Mouse (Mus musculus): Measurements from ENCODE around the gene Ndufaf7.

Gene Ndufaf7

DNA sequence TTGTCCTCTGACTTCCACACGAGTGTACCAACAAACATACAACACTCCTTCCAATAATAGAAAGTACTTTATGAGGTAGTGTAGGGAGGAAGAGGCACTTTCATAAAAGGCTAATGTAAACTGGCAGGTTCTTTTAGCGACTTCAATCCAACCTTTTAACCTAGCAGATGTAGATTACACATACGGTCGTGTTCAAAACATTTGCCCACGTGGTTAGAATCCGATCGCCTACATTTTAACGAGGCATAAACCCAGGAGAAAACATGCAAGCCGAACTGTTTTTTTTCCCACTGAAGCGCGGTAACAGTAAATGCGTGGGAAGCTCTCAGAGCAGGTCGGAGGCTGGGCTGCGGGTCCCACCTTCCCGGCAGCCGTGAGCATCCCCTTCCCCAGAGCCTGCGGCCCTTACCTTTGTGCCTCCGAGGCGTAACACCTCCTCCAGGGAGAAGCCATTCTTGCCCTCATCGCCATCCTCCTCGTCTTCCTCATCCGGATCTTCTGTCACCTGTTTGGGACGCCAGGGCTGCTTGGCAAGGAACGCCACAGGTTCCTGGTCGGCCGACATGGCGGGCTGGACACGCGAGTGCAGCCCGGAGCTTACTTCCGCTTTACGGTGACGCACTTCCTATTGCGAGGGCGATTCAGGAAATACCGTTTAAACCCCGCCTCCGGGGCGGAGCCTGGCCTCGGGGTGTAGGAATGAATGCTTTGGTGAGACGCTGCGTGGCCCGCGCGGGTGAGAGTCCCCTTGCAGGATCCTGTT is at the start of gene Ndufaf7, which contains the start of gene Cebpz:
Ndufaf7 (plus strand) TSS at position 671 of the 763 bp plus-strand sequence.
Cebpz (minus strand) TSS at position 601 of the 763 bp plus-strand sequence.
- DNase-seq (ENCODE audit: low read depth in 1 of 2, low spot score in 2 of 2): peak; percentile 93 to 97

DNA sequence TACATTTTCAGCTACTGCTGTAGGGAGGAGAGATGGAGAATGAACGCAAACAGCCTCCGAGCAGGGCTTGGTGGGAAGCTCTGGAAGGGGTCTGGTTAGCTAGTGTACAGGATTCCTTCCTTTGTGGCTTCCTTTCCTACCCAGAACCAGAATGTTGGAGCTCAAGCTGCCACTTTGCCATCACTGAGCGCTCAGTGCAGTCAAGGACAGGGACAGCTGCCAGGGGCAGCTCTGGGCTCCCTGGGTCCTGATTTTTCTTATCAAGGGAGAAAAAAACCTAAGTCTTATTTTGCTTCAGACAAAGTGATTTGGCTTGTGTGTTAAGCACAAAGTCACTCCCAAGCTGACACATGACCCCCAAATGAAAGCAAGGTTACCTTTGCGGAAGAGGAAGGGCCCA is 48.4 kb upstream of the Ndufaf7 start:
- DNase-seq (ENCODE audit: low read depth in 1 of 2, low spot score in 2 of 2): no peak

DNA sequence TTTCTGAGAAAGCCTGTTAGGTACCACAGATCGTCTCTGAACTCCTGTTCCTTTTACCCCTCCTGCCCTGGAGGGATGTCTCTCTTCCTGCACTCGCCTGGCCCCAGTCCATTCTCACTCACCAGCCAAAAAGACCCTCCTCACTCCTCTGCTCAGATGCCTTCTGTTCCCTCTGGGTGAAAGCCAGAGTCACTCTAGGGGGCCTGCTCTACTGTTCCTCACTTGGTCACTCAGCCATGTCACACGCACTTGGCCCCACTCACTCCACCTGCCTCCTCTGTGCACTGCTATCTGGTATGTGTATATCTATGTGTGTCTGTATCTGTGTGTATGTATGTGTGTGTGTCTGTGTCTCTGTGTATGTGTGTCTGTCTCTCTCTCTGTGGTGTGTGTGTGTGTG is 47.8 kb upstream of the Ndufaf7 start:
- DNase-seq (ENCODE audit: low read depth in 1 of 2, low spot score in 2 of 2): no peak

DNA sequence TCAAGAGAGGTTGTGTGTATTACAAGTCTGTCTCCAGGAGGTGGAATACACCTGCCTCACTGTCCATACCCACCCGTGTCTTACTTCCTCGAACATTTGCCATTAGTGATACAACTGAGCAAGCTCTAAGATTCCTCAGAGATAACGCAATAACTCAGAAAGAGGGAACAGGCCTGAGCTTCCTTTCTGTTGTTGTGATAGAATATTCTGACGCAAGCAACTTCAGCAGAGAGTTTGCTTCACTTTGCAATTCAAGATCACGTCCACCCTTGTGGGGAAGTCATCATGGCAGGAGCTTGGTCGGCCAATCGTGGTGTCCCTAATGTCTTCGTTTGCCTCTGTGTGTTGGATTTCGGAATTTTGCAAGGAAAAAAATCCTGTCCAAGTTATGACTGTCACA is 45.9 kb upstream of the Ndufaf7 start:
- peak in 1 of 2 experiments; percentile 11 for DNase-seq (ENCODE audit: low read depth in 1 of 2, low spot score in 2 of 2)

DNA sequence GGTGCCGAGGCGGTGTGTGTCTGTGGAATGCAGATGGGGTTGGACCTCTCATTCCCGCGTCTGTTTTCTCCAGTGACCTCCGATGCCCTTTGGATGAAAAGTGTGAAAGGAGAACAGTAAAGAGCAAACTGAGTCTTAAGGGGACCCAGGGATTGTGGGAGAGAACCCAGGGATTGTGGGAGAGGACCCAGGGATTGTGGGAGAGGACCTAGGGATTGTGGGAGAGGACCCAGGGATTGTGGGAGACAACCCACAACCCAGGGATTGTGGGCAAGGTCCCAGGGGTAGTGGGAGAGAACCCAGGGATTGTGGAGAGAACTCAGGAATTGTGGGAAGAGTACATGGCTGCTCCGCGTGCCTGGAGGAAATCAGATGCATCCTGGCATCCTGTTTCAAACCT is 41.9 kb upstream of the Ndufaf7 start:
- no peak for DNase-seq (ENCODE audit: low read depth in 1 of 2, low spot score in 2 of 2)

DNA sequence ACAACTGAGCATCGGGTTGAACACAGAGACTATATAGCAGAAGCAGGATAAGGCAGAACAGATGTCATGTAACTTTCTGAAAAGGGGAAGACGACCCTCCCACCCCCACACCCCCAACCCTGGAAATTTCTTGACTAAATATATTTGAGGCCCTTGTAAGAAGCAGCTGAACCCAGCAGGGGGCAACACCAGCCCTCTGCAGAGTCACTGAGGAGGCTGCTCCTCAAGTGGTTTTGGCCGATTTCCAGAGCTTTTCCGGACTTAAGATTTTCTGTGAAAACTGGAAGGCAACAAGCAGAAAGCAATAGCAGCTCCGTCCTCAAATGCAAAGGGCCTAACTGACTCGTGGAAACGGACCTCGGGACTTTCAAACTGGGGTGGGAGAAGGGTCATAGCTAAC is 41.5 kb upstream of the Ndufaf7 start:
- no peak for DNase-seq (ENCODE audit: low read depth in 1 of 2, low spot score in 2 of 2)

DNA sequence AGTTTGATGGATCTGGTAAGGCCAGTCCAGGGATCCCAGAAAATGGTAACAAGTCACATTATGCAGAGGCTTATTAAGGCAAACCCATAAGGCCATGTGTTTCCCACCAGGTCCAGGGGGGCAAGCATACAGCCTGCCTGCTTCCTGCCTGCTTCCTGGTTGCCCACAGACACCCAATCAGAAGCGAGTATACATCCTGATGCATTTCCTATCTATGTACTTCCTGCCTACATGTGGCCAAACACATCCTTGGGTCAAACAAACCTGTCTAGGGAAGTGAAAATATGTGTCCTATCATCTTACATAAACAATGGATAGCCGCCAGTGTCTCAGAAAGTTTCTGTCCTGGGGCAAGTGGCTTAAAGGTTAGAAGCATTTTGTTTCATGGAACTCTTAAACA is 33.8 kb upstream of the Ndufaf7 start:
- no peak for DNase-seq (ENCODE audit: low read depth in 1 of 2, low spot score in 2 of 2)

DNA sequence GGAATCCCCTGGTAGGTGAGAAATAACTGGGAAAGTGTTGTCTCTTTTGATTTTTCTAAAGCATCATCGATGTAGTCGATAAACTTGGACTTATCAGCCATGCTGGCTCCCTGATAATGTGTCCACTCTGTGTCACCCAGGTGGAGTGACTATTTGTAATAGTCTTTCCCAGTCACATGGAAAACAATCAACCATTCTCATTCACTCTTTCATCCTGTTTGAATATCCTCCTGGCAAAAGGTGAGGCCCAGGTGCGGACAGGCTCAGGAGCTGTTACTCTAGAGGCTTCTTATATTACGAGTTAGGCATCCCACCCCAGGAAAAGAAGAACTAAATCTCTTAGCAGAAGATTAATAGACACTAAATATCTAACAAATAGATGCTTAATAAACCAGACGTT is 30.0 kb upstream of the Ndufaf7 start, which contains the start of gene Sult6b1:
Sult6b1 (minus strand) TSS at position 101 of the 400 bp plus-strand sequence.
- no peak for DNase-seq (ENCODE audit: low read depth in 1 of 2, low spot score in 2 of 2)

DNA sequence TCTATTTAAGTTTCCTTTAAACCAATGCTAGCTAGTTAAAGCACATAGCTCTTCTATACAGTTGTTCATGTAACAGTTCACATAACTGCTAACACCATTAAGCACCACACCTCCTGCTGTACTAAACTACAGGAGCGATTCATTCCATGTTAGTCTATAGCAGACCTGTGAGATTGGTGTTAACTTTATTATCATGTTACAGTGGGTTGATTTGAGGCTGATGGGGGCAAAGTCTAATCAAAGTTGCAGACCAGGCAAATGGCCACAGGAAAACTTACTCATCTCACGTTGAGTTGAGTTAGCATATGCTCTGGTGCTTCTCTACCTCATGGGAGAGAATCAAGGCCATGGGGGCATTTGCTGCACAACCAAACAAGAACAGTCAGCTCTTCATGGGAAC is 27.6 kb upstream of the Ndufaf7 start:
- DNase-seq (ENCODE audit: low read depth in 1 of 2, low spot score in 2 of 2): no peak

DNA sequence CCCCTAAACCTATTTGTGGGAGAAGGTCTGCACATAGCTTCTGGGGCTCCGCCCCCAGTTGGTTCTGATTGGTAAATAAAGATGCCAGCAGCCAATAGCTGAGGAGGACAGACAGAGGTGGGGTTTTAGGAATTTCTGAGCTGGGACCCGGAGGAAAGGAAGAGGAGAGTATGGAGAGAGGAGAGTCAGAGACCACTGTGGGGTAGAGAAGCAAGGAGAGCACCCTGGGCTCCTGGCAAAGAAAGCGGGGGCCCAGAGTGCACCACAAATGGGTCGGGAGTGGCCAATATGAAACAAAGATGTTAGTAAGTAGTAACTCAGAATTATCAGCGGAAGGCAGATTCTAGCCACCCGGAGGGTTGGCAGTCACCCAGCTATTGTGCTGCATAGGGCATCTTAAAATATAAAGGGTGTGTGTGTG is 24.1 kb upstream of the Ndufaf7 start:
- no peak for DNase-seq (ENCODE audit: low read depth in 1 of 2, low spot score in 2 of 2)

DNA sequence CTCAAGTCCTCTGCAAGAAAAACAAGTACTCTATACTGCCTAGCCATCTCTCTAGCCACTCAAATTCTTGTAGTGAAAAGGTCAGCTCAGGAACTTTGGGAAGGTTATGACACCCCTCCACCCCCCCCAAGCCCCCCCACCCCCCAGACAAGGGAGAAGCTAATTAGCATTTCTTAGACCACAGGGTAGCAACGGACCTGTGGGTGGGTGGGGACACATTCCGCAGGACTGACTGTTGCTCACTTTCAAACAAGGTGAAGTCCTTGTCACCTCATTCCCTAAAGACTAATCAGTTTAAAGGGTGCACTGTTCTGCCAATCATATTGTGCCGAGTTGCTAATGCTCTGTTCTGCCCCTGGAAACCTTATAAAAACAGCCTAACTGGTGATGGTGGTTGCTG is 23.0 kb upstream of the Ndufaf7 start:
- no peak for DNase-seq (ENCODE audit: low read depth in 1 of 2, low spot score in 2 of 2)

DNA sequence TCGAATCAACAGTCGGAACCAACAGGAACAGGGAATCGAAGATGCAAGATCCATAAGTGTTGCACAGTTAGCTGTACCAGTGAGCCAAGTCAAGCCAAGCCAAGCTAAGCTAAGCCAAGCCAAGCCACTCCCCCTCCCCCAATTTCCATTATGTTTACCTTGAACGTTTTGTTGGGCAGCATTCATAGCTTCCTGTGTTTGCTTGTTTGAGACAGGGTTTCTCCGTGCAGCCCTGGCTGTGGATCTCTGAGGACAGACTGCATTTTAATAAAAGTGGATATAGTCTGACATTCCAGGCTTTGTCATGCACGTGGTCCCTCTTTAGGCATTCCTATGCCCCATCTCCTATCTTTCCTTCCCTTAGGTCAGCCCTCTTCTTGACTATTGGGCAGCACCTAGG is 21.2 kb upstream of the Ndufaf7 start:
- DNase-seq (ENCODE audit: low read depth in 1 of 2, low spot score in 2 of 2): no peak

DNA sequence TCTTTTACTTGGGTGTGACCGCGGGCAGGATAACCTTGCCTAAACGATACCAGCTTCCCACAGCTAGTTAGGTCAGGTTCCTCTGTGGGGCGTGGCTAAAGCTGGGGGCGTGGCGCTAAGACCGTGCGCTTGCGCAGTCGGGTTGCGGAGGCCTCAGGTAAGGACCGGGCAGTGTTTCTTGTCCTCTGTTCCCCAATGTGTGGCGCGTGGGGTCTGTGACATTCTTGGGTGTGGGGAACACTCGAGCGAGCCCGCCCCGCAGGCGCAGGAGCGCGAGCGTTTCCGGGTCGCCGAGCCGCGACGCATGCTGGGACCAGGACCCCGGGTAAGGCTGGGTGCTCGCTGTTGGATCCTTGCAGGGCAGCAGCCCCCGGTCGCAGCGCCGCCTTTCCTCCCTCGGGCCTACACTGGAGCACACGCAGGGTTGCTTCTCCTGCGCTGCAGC is 20.5 kb upstream of the Ndufaf7 start, which contains the start of gene Cebpzos:
Cebpzos (plus strand) TSS at position 132 of the 445 bp plus-strand sequence.
- peak; percentile 53 to 70 for DNase-seq (ENCODE audit: low read depth in 1 of 2, low spot score in 2 of 2)

DNA sequence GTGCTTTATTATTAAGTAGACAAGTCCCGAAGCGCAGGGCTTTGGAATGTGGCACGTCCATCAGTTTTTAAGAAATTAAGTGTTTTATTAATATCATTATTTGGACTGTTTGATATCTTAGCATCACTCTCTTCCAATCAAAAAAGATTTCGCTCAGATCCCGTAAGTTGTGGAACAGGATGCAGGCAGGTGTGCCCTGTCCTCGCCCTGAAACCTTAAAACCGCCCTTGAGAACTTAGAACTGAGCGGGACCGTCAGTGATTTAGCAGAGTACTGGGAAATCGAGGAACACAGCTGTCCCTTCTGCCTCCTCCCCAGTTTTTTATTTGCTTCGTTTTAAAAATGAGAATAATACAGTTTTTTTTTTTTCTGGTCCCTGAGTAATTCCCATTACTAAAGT is 20.0 kb upstream of the Ndufaf7 start:
- no peak for DNase-seq (ENCODE audit: low read depth in 1 of 2, low spot score in 2 of 2)

DNA sequence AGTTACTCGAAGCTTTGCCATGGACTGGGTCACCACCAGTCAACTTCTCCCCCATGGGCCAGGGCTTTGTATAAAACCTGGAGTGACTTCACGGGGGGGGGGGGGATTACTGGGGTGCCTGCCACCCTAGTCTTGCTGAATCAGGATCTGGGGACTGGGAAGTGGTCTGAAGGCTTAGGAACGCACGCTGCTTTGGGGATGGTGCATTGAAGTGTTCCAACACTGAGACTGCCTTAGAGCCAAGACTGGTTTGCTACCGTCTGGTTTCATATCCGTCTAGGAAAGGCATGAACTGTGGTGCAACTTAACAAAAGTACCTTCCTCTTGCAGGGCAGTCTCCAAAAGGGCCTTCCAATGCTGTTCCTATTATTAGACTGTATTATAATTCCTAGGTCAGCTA is 19.2 kb upstream of the Ndufaf7 start:
- DNase-seq (ENCODE audit: low read depth in 1 of 2, low spot score in 2 of 2): no peak

DNA sequence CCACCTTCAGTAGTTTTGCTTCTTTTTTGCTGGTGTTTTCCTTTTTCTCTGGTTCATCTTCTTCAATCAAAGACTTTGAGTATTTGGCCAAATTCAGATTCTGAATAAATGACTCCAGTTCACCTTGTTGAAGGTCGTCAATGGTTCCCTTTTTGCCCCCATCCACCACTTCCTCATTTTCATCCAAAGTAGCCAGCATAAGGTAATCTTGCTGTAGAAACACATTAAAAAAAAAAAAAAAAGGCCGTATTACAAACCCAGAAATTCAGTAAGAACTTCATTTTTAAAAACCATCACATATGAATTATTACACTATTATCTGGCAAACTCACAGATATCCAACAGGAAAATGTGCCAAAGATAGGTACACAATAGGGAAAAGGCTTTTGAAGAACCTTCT is 1.1 kb upstream of the Ndufaf7 start:
- DNase-seq (ENCODE audit: low read depth in 1 of 2, low spot score in 2 of 2): no peak

DNA sequence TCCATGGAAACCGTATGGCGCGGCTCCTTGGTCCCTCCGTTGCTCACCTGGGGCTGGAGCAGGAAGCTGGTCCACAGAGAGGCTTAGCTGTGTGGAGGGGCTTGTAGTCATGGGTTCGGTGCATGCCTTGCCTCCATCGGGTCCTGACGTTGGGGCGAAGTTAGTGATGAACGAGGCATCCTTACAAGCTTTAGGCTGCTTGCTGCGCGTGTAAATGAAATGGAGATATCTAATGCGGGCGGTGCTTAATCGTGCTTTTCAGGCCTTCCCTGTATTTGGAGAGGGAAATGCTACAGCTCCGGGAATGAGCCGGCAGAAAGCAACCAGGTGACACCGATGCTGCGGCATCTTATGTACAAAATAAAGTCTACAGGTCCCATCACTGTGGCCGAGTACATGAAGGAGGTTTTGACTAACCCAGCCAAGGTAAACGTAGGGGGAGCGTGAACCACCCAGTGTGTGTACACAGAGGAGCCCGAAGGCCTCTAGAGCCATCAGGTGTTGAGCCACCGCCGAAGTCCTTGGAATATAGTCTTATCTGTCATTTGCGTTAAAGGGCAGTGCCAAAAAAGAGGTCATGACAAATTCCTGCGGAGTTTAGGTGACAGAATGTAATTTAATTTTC is 405 bp downstream of the Ndufaf7 start:
- no peak for DNase-seq (ENCODE audit: low read depth in 1 of 2, low spot score in 2 of 2)

DNA sequence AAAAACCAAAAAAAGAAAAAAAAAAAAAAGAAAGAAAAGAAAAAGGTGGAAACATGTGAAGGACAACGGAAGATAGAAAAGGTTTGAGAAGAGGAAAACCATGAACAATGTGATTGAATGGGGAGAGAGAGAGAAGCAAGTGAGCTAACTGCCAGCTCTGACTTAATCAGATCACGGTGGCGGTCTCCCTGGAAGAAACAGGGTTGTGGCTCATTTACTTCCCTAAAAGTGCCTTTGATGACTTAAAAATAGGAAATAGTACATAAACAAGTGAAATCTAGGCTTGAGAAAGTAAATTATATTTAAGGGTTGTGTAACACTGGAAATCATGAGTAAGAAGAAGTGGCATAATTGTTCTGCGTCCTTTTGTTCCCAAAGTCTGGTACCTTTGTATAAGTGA is 2.0 kb downstream of the Ndufaf7 start:
- peak; percentile 23 to 34 for DNase-seq (ENCODE audit: low read depth in 1 of 2, low spot score in 2 of 2)

DNA sequence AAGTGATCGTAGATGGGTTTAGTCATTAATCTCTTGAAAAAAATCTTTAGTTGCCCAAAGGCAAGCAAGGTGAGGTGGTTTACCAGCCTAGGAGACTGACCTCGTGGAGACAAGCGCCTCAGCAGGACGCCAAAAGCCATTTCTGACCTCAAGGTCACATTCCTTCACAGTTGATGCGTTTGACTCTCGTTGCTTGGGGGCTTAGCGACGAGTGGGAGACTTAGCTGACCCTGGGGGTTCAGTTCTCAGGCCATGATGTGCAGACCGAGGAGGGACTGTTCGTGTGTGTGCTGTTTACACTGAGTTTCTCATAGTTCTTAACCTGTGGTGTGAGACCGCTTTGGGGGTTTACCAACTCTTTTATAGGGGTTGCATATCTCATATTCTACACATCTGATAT is 5.6 kb downstream of the Ndufaf7 start:
- no peak for DNase-seq (ENCODE audit: low read depth in 1 of 2, low spot score in 2 of 2)

DNA sequence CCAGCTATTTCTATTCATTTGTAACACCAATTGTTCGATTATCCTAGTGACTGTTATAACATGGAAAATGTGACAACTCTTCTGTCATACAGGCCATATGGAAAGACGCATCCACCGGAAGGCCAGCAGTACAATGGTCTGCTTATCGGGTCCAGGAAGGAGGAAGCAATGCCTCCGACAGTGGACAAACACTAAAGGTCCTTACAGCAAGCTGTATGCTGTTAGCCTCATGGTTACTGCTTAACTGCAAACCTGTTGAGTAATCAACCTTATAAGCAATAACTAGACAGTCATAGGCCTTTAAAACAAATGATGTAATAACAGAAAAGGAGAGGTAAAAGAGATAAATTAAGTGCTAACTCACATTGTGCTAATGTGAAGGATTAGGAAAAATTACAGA is 14.3 kb downstream of the Ndufaf7 start:
- DNase-seq (ENCODE audit: low read depth in 1 of 2, low spot score in 2 of 2): no peak

DNA sequence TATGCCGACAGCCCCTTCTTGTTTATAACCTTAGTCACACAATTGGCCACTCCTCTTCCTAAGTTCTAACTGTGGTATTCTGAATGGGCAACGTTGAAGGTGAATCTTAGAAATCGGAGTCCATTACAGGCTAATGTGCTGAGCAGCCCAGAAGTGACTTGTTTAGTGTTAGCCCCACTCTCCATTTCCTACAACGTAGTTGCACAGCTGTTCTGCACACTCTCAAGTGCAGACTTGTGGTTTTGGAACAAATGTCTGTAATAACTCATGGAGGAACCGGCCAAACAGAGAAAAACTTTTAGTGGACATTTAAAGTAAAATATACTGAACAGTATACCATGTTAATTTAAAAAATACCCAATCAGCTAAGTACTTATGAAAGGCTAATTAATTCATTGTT is 15.1 kb downstream of the Ndufaf7 start:
- no peak for DNase-seq (ENCODE audit: low read depth in 1 of 2, low spot score in 2 of 2)

DNA sequence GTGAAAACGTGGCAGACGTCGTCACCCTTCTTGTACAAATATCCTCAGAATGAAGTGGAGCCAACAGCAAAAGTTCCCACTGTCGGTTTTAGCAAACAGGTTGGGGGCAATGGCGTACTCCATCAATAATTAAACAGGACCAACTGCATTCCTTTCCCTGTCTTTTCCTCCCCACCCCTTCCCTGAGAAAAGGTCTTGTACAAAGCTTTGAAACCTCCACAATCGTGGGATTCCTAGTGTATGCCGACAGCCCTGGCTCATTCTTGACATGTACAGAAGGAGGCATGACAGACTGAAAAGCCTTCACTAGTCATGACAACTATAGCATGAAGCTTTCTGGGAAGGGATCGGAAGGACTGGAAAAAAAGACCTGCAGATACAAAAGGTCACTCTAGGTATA is 16.3 kb downstream of the Ndufaf7 start:
- DNase-seq (ENCODE audit: low read depth in 1 of 2, low spot score in 2 of 2): no peak

DNA sequence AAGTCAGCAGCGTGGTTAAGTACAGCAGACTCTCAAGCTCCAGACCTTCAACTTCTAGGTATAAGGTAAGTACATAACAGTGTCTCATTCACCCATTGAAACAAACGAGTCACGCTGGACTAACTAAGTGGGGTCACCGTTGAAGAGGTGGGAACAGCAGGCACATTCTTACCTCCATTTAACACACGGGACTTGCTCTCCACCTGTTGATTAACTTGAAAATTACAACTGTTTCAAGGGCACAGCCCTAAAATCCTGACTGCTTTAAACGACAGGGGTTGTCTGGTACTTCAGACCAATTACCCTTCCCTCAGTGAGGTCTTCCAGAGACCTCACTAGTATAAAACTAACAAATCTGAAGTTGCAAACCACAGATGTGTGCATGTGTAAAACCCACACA is 22.5 kb downstream of the Ndufaf7 start:
- DNase-seq (ENCODE audit: low read depth in 1 of 2, low spot score in 2 of 2): no peak

Data from monocyte, adult 2 months (primary cell).